Mouse (Mus musculus): Measurements from ENCODE around the gene Ahcyl1.

- no peak for TF ChIP-seq CTCF (IDR thresholded peaks at IDR 0.05; ENCODE audit: low read depth)
- no peak for TF ChIP-seq EP300 (IDR thresholded peaks at IDR 0.05; ENCODE audit: low read depth)
These were observed 41.5 kb downstream of the Ahcyl1 start for GRCm38 (mm10) chr3:107654861-107655260.
